Mouse (Mus musculus) 3134 (cell line): ENCODE data around the gene U2af1l4.
A peak's percentile ranks its signal among the peaks of the same experiment; 100 is the strongest.

Source experiments
- DNase-seq: peaks from one replicate; pipeline ENCODE4 v3.0.0-alpha.2; 2011; ENCODE audit warnings: low spot score; ENCODE audit not compliant: insufficient read length; ENCODE audit errors: extremely low read depth

U2af1l4 gene

DNA sequence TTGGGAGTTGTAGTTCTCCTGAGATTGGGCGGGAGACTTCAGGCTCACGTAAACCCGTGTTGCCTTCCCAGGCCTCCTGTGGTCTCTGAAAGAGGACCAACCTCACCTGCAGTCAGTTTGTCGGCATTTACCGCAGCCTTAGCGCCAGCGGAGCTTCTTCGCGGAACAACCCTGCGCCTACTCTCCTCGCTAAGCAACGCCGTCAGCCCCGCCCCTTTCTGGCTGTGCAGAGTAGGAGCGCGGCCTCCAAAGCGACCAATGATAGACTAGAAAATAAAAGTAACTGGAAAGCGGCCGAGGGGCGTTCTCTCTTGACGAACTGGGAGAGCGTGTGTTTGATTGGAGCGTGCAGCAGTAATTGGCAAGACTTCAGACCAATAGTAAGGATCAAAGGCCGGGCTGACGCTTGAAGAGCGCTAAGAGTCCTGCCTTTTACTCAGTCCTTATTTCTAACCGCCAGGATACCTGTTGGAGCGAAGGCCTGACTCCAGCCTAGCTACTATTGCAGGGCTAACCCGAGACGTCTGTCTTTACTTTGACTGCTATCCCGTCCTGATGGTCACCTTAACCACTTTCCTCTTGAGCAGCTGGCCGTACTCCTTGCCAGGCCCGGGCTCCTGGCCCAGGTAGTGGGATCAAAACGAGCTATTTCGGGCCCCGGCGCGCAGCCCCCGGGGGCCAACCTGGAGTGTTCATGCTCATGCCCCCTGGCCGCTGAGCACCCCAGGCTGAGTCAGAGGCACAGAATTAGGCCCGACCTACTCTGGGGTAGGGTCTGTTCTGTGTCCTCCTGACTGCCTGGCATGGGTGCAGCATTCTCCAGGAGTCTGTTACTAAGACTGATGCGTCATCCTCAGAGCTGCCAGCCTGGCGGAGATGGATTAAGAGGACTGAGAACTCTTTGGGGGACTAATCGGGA lies 10.7 kb upstream of the U2af1l4 start, which contains the start of the genes Hspb6 and Proser3:
Gene Hspb6 (plus strand): TSS at position 77 of the 919 bp plus-strand sequence.
Gene Proser3 (minus strand): TSS at position 198 of the 919 bp plus-strand sequence.
- peak; percentile 93 for DNase-seq

DNA sequence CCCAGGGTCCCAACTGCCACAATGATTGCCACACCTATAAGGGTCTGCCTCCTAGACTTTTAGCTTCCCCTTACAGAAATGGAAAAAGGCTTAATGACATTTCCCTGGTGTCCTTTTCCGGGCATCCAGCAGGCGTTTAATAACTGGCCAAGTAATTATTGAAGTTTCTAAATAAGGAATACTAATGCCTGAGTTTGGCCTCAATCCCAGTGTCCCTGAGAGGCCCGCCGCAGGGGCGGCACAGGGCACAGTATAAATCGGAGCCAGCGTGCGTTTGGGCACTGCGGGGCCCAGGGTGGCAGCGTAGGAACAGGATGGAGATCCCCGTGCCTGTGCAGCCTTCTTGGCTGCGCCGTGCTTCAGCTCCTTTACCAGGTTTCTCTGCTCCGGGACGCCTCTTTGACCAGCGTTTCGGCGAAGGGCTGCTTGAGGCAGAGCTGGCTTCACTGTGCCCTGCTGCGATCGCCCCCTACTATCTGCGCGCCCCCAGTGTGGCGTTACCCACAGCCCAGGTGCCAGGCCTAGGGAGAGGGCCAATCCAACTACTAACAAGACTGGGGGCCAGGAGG lies 10.0 kb upstream of the U2af1l4 start:
- peak; percentile 77 for DNase-seq

- peak; percentile 29 for DNase-seq
These were observed 9.1 kb upstream of the U2af1l4 start for GRCm38 (mm10) chr7:30553810-30554584.

DNA sequence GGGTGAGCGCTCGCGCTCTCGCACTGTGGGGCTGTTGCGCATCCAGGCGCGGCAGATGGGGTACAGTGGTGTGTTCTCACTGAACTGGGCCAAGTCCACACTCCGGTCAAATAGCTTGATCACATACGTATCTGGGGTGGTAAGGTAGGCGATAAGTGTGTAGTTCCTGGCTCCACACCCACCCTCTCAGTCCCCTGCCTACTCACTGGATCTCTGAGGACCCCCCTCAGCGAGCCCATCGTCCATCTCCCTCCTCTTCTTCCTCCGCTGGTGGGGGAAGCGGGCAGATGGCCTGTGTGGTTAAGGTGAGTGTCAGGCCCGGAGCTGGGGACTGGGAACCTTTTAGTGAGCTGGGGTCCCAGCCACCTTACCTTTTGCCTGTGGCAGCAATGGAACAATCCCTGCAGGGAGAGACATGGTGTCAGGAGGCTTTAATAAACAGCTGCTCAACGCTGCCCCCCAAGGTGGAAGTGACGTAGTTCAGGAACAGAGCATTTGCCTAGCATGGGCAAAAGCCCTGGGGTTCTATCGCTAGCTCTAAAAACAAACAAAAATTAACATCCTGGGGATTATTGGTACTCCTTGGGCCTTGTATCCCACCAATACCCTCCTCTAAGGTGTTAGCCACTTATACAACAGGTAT lies 6.1 kb upstream of the U2af1l4 start:
- DNase-seq: no peak

DNA sequence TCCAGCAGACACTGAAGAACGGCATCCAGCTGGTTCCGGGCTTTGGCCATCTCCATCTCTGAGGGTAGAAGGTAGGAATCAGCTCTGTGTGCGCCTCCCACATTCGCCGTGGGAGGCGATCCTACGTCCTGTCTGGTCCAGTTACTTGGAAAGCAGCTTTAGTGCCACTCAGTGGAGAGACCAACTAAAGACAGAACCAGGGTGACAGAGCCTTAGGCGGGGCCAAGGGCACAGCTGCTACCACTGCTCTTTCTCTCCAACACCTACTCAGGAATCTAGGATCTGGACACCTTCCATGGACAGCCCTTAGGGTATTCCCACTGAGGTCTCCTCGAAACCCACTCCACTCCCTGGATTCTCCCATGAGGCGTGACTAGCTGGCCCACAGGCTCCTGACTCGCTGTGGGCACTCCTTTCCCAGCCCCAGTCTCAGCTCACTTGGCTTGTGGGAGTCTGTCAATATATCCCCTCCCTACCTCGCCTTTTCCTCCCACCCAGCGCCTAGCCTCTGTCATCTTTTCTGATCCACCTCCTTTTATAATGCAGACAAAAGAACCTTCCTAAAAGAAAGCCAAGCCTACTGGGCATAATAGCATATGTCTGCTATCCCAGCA lies 5.1 kb upstream of the U2af1l4 start:
- no peak for DNase-seq

DNA sequence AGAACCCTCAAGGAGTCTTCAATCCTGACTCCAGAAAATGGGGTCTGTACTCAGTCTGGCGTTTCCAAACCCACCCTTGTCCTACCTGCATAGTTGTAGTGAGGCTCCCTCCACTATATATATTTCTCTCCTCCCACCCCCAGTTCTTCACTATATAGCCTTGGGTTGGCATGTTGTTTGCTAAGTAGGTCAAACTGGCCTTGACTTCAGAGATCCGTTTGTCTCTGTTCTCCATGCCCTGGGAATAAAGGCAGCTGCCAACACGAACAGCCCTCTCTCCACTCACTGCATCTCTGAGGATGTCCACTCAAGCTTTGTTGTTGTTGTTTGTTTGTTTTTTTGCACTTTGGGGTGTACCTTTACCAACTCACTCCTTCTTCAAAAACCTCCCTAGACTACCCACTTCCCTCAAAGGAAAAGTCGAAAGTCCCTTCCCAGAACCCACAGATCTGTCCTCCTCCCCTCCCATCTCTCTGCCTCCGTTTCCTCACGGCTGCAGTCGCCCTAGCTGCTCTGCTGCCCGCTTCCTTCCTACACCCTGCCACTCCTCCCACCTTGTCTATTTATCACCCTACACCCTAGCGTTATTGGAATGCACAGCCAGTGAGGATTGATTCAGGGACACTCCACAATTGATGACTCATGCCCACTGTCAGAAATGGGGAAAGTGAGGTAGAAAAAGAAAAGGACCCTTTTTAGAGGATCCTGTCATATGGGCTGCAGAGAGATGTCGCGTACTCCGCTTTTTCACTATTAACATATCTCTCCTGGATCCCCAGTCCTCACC lies 4.3 kb upstream of the U2af1l4 start:
- no peak for DNase-seq

- peak; percentile 89 for DNase-seq
These were observed 3.6 kb upstream of the U2af1l4 start, which contains the start of gene Lin37 for GRCm38 (mm10) chr7:30559443-30559954. Gene Lin37 (minus strand): TSS chr7:30559838.

DNA sequence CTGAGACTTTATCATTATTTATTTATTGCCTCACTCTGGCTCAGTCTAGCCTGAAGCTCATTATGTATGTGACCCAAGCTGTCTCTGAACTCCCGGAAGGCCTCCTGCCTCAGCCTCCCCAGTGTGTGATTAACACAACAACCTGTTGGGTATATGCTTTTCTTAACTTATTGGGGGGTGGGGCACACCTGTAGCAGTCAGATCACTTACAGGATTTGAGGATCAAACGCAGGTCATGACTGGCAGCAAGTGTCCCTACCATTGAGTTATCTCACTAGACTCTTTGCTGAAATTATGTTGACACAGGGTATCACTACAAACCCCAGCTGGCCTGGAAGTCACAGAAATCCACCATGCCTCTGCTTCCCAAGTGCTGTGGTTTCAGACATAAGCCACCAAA lies 2.8 kb upstream of the U2af1l4 start:
- no peak for DNase-seq

- DNase-seq: no peak
These were observed 480 bp upstream of the U2af1l4 start for GRCm38 (mm10) chr7:30562526-30563116.

DNA sequence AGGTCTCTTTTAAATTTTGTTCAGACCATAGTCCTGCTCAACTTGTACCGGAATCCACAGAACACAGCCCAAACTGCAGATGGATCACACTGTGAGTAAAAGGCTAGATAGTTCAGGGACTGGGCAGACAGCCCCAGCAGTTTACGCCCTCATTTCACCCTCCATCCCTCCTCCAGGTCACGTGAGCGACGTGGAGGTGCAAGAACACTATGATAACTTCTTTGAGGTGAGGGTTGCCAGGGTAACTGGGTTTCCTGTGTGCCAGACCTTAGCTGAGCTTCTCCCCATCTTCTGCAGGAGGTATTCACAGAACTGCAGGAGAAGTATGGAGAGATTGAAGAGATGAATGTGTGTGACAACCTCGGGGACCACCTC lies 792 bp downstream of the U2af1l4 start:
- no peak for DNase-seq

GRCm38 (mm10) chr7:30564970-30565571 lies 2.0 kb downstream of the U2af1l4 start, which contains the start of gene Igflr1:
Gene Igflr1 (plus strand): TSS chr7:30565427.
- DNase-seq: no peak

GRCm38 (mm10) chr7:30566033-30566432 lies 2.9 kb downstream of the U2af1l4 start:
- DNase-seq: no peak

GRCm38 (mm10) chr7:30567555-30567954 lies 4.5 kb downstream of the U2af1l4 start:
- no peak for DNase-seq

DNA sequence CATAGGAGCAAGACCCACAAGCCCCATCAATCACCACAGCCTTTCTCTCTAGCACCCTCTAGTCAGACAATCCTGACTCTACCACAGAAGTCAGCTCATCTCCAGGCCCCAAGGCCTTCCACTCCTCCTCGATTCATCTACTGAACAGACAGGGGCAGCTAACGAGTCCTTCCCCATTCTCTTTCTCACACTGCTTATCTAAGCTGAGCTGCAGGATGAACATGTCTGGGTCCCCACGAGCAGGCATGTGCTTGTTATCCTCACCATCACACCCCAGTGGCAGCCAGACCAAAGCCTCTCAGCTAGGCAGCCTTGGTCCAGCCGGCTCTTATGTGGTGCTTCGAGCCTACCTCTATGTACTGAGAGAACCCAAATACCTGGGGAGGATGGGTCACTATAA lies 9.3 kb downstream of the U2af1l4 start:
- DNase-seq: no peak

- DNase-seq: no peak
These were observed 9.9 kb downstream of the U2af1l4 start for GRCm38 (mm10) chr7:30572969-30573368.

DNA sequence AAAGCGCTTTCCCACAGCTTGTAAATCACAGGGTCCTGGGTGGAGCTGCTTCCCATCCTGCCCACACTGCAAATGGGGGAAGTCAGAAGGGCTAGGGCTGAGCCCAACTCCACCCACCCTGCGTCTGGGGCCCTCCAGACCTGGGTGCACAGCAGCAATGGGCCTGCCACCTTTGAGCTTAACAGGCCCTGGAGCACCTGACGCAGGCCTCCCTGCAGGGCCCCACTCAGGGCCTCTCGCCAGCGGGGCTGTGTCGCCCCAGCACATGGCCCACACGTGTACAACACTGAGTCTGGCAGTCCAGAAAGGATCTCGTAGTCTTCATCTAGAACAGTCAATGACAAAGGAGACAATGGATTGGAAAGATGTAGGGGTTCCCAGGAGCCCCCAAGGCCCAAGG lies 16.8 kb downstream of the U2af1l4 start:
- DNase-seq: no peak

DNA sequence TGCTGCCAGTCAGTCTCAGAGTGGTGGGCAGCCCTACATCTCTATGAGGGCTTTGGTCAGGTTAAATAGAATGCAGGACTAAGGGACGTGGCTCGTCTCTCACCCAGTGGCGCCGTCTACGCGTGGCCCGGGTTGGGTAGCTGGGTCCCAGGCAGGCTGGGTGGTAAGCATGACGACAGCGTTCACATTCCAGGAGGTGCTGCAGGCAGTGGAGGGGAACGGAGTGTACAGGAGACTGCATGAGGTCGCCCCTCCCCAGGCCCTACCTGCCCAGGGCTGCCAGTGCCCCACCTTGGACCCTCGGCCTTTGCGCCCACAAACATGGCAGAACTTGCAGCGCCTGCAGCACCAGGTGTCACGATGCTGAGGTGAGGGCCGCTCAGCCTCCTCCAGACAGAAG lies 18.4 kb downstream of the U2af1l4 start:
- DNase-seq: no peak

GRCm38 (mm10) chr7:30584339-30584738 lies 21.2 kb downstream of the U2af1l4 start:
- no peak for DNase-seq
